Mouse (Mus musculus) hindbrain, embryonic 12.5 days (tissue): ENCODE results near the gene Fuk. TPM values are rescaled to one million over a fixed set of nuclear protein-coding genes. Genes with fewer than 3 reads are reported as not detected.

Experiments used
- ATAC-seq: fragments of 200-750 bp; cut with Nextera tagmentation; 2 replicates; pipeline ENCODE4 v1.8.0; 2017; ENCODE audit warnings: moderate TSS enrichment; ENCODE audit not compliant: low FRiP score
- H3K27ac ChIP-seq: fragments of 300-500 bp; sonication (generic); 2 replicates; pipeline ENCODE4 v1.5.1; 2016; ENCODE audit warnings: mild to moderate bottlenecking
- H3K27me3 ChIP-seq: fragments of 300-500 bp; sonication (generic); 2 replicates; pipeline ENCODE4 v1.6.1; 2016; ENCODE audit warnings: mild to moderate bottlenecking
- H3K36me3 ChIP-seq: fragments of 300-500 bp; sonication (generic); 2 replicates; pipeline ENCODE4 v1.6.1; 2016; ENCODE audit warnings: mild to moderate bottlenecking
- H3K4me1 ChIP-seq: fragments of 300-500 bp; sonication (generic); 2 replicates; pipeline ENCODE4 v1.6.1; 2016
- H3K4me2 ChIP-seq: fragments of 300-500 bp; sonication (generic); replicated peaks from 2 replicates; pipeline ENCODE4 v1.6.1; 2016; ENCODE audit warnings: mild to moderate bottlenecking
- H3K4me3 ChIP-seq: fragments of 300-500 bp; sonication (generic); 2 replicates; pipeline ENCODE4 v1.5.1; 2016; ENCODE audit warnings: mild to moderate bottlenecking
- H3K9ac ChIP-seq: fragments of 300-500 bp; sonication (generic); 2 replicates; pipeline ENCODE4 v1.6.1; 2016; ENCODE audit warnings: mild to moderate bottlenecking, moderate library complexity
- H3K9me3 ChIP-seq: fragments of 300-500 bp; sonication (generic); replicated peaks from 2 replicates; pipeline ENCODE4 v1.6.1; 2016; ENCODE audit warnings: mild to moderate bottlenecking
- WGBS: fragments of 180-500 bp; shearing (Covaris S2); methylation state at CpG from one replicate; pipeline ENCODE4 v1.1.7; 2016; 5-methylcytosine and 5-hydroxymethylcytosine counted together
- polyA plus RNA-seq: library from polyadenylated mRNA; unstranded; fragments of >200 nt; fragmentation: Nextera tagmentation; extraction: Ambion mirVana; gene quantifications from 2 replicates; pipeline ENCODE4 v1.2.1, GENCODE M21; 2016

Fuk gene
- 11.4 and 11.9 TPM in 2 replicates for polyA plus RNA-seq

- Histone ChIP-seq H3K9ac (peak within 1 kb of the TSS; percentile 76), H3K9me3 (no peaks in the 10 kb centered on the region), H3K27me3 (no peaks in the 10 kb centered on the region), H3K36me3 (peaks cover 15% of the 10 kb centered on the region; the same call in 1 of the 2 replicates), H3K4me2 (peak within 1 kb of the TSS; percentile 64), H3K27ac (no peak within 1 kb of the TSS), H3K4me3 (peak within 1 kb of the TSS; percentile 75), H3K4me1 (peaks cover 6% of the 10 kb centered on the region)
- 3% methylated on average over 30 of the region's 30 CpGs for WGBS
- peak; percentile 92 for ATAC-seq
These were observed at the start of gene Fuk for GRCm38 (mm10) chr8:110901839-110902578. TSS of gene Fuk (minus strand) at chr8:110902488.

GRCm38 (mm10) chr8:110950065-110950484 is 47.8 kb upstream of the Fuk start:
- 0 out of 2 replicates have a peak, but pooled peaks cover 2% of the 10 kb centered on the region for H3K36me3 ChIP-seq
- H3K4me1 ChIP-seq = no peaks in the 10 kb centered on the region
- no peak overlapping the region for H3K9ac ChIP-seq
- H3K4me3 ChIP-seq = no peak overlapping the region
- no peaks in the 10 kb centered on the region for H3K27me3 ChIP-seq
- no peaks in the 10 kb centered on the region for H3K9me3 ChIP-seq
- ATAC-seq = peak; percentile 63; the same call in 1 of the 2 replicates
- 79% methylated on average over 17 of the region's 17 CpGs for WGBS
- peak overlapping the region; percentile 31; the same call in 1 of the 2 replicates for H3K27ac ChIP-seq
- H3K4me2 ChIP-seq = 0 out of 2 replicates have a peak overlapping the region, but pooled peaks have one; percentile 19

- no peak overlapping the region for H3K9ac ChIP-seq
- H3K27ac ChIP-seq = no peak overlapping the region
- H3K4me1 ChIP-seq = peaks cover 5% of the 10 kb centered on the region
- no peaks in the 10 kb centered on the region for H3K27me3 ChIP-seq
- H3K4me2 ChIP-seq = no peak overlapping the region
- no peaks in the 10 kb centered on the region for H3K36me3 ChIP-seq
- ATAC-seq = no peak
- WGBS = 82% methylated on average over 4 of the region's 4 CpGs
- no peak overlapping the region for H3K4me3 ChIP-seq
- no peaks in the 10 kb centered on the region for H3K9me3 ChIP-seq
These were observed 43.4 kb upstream of the Fuk start for GRCm38 (mm10) chr8:110945716-110946115.

GRCm38 (mm10) chr8:110944276-110944876 is 42.1 kb upstream of the Fuk start:
- Histone ChIP-seq H3K27ac (no peak overlapping the region), H3K9ac (no peak overlapping the region), H3K4me3 (no peak overlapping the region), H3K27me3 (no peaks in the 10 kb centered on the region), H3K4me1 (peaks cover 5% of the 10 kb centered on the region), H3K36me3 (no peaks in the 10 kb centered on the region), H3K4me2 (no peak overlapping the region), H3K9me3 (no peaks in the 10 kb centered on the region)
- 93% methylated on average over 7 of the region's 7 CpGs for WGBS
- no peak for ATAC-seq

GRCm38 (mm10) chr8:110941453-110941948 is 39.2 kb upstream of the Fuk start:
- no peak for ATAC-seq
- 65% methylated on average over 10 of the region's 10 CpGs for WGBS
- Histone ChIP-seq H3K27me3 (no peaks in the 10 kb centered on the region), H3K36me3 (no peaks in the 10 kb centered on the region), H3K4me1 (peaks cover 5% of the 10 kb centered on the region), H3K27ac (no peak overlapping the region), H3K4me2 (no peak overlapping the region), H3K9me3 (no peaks in the 10 kb centered on the region), H3K9ac (no peak overlapping the region), H3K4me3 (no peak overlapping the region)

- WGBS = 93% methylated on average over 15 of the region's 15 CpGs
- Histone ChIP-seq H3K4me2 (no peak overlapping the region), H3K4me1 (peaks cover 5% of the 10 kb centered on the region), H3K9ac (no peak overlapping the region), H3K9me3 (no peaks in the 10 kb centered on the region), H3K4me3 (no peak overlapping the region), H3K36me3 (no peaks in the 10 kb centered on the region), H3K27ac (no peak overlapping the region), H3K27me3 (no peaks in the 10 kb centered on the region)
- no peak for ATAC-seq
These were observed 38.6 kb upstream of the Fuk start for GRCm38 (mm10) chr8:110940682-110941452.

- Histone ChIP-seq H3K4me2 (no peak overlapping the region), H3K27ac (no peak overlapping the region)
- no peak for ATAC-seq
These were observed 36.7 kb upstream of the Fuk start for GRCm38 (mm10) chr8:110938882-110939589.

GRCm38 (mm10) chr8:110936217-110936616 is 33.9 kb upstream of the Fuk start:
- 95% methylated on average over 12 of the region's 12 CpGs for WGBS
- ATAC-seq = no peak
- no peak overlapping the region for H3K4me2 ChIP-seq

More at GRCm38 (mm10) chr8:110938882-110939589, 36.7 kb upstream of the Fuk start:
- H3K9ac ChIP-seq = no peak overlapping the region
- H3K4me3 ChIP-seq = no peak overlapping the region
- 76% methylated on average over 6 of the region's 6 CpGs for WGBS
- H3K27me3 ChIP-seq = no peaks in the 10 kb centered on the region
- H3K9me3 ChIP-seq = no peaks in the 10 kb centered on the region
- H3K4me1 ChIP-seq = peaks cover 5% of the 10 kb centered on the region
- no peaks in the 10 kb centered on the region for H3K36me3 ChIP-seq

GRCm38 (mm10) chr8:110933272-110933671 is 31.0 kb upstream of the Fuk start:
- Histone ChIP-seq H3K27ac (no peak overlapping the region), H3K9ac (no peak overlapping the region), H3K36me3 (peaks cover 8% of the 10 kb centered on the region; the same call in 1 of the 2 replicates), H3K9me3 (no peaks in the 10 kb centered on the region), H3K27me3 (no peaks in the 10 kb centered on the region), H3K4me2 (no peak overlapping the region), H3K4me3 (no peak overlapping the region), H3K4me1 (no peaks in the 10 kb centered on the region)
- 94% methylated on average over 2 of the region's 2 CpGs for WGBS
- ATAC-seq = no peak

More at GRCm38 (mm10) chr8:110936217-110936616, 33.9 kb upstream of the Fuk start:
- no peaks in the 10 kb centered on the region for H3K4me1 ChIP-seq
- H3K27me3 ChIP-seq = no peaks in the 10 kb centered on the region
- H3K4me3 ChIP-seq = no peak overlapping the region
- H3K9me3 ChIP-seq = no peaks in the 10 kb centered on the region
- no peak overlapping the region for H3K9ac ChIP-seq
- H3K27ac ChIP-seq = no peak overlapping the region
- H3K36me3 ChIP-seq = peaks cover 1% of the 10 kb centered on the region; the same call in 1 of the 2 replicates

- Histone ChIP-seq H3K27ac (no peak overlapping the region), H3K4me1 (no peaks in the 10 kb centered on the region), H3K36me3 (peaks cover 8% of the 10 kb centered on the region; the same call in 1 of the 2 replicates), H3K4me3 (no peak overlapping the region), H3K9ac (no peak overlapping the region), H3K4me2 (no peak overlapping the region), H3K27me3 (no peaks in the 10 kb centered on the region), H3K9me3 (no peaks in the 10 kb centered on the region)
- WGBS = 92% methylated on average over 3 of the region's 3 CpGs
- ATAC-seq = no peak
These were observed 30.2 kb upstream of the Fuk start for GRCm38 (mm10) chr8:110932444-110932843.

- ATAC-seq = no peak
These were observed 29.1 kb upstream of the Fuk start for GRCm38 (mm10) chr8:110931176-110931939.

More at GRCm38 (mm10) chr8:110931176-110931939, 29.1 kb upstream of the Fuk start:
- Histone ChIP-seq H3K4me3 (no peak overlapping the region), H3K9me3 (no peaks in the 10 kb centered on the region), H3K27me3 (no peaks in the 10 kb centered on the region), H3K9ac (no peak overlapping the region), H3K27ac (no peak overlapping the region; the same call in 1 of the 2 replicates), H3K4me2 (no peak overlapping the region), H3K36me3 (peaks cover 8% of the 10 kb centered on the region; the same call in 1 of the 2 replicates), H3K4me1 (no peaks in the 10 kb centered on the region)
- 76% methylated on average over 12 of the region's 12 CpGs for WGBS
